In the genomic region with DNA sequence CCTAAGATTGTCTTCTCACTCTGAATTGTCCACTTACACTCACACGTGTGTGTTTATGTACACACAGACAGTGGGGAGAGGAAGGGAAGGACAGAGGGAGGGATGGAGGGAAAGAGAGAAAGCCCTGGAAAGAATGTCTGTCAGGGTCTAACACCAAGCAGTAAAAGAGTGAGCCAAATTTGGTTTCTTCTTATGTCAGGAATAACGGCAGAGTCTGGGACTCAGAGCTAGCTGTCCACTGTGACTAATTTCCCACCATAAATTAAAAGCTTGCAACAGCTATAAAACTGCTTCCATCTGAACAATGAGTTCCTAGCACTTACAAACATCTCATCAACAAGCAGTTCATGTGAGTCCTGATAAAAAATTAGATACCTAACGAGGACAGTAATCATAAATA, we compare ENCODE assay signal across 14 mouse cellular contexts.
"Had no signal": no experiment of that assay in that cellular context is flagged by ENCODE, and none has a peak within 500 bp of the region (broad histone marks: within the 10 kb centered on the region; RNA-seq: fewer than 3 reads in every experiment).

No protein-coding gene starts in this region.

- H3K4me1 ChIP-seq: limb, embryonic 12.5 days; liver, embryonic 13.5 days; lung, embryonic 15.5 days; megakaryocyte, embryonic 14.5 days; midbrain, embryonic 12.5 days had no signal

- DNase-seq: liver; liver, embryonic 13.5 days; liver, postnatal 0 days; lung, postnatal 14 days; right cerebral cortex, postnatal 25 days; thymus, postnatal 36 days had no signal

- H3K27me3 ChIP-seq: limb, embryonic 12.5 days; liver, embryonic 13.5 days; lung, embryonic 15.5 days; megakaryocyte, embryonic 14.5 days; midbrain, embryonic 12.5 days had no signal

- H3K9me3 ChIP-seq: limb, embryonic 12.5 days; liver, embryonic 13.5 days; lung, embryonic 15.5 days; megakaryocyte, embryonic 14.5 days; midbrain, embryonic 12.5 days had no signal

- H3K27ac ChIP-seq: left cerebral cortex, adult 2 months; limb, embryonic 12.5 days; liver, embryonic 13.5 days; lung, embryonic 15.5 days; macrophage; midbrain, embryonic 12.5 days had no signal

- H3K4me2 ChIP-seq: limb, embryonic 12.5 days; liver, embryonic 13.5 days; lung, embryonic 15.5 days; midbrain, embryonic 12.5 days had no signal

- ATAC-seq: intestine, postnatal 0 days; liver, postnatal 0 days; midbrain, embryonic 16.5 days had no signal

- H3K9ac ChIP-seq: limb, embryonic 12.5 days; liver, embryonic 13.5 days; liver, postnatal 0 days; lung, embryonic 15.5 days; midbrain, embryonic 12.5 days had no signal

- H3K36me3 ChIP-seq: limb, embryonic 12.5 days; liver, embryonic 13.5 days; lung, embryonic 15.5 days; midbrain, embryonic 12.5 days had no signal

- H3K4me3 ChIP-seq: left cerebral cortex, adult 2 months; limb, embryonic 12.5 days; liver, embryonic 13.5 days; lung, embryonic 15.5 days; megakaryocyte, embryonic 14.5 days; midbrain, embryonic 12.5 days had no signal
